Mouse (Mus musculus): ENCODE results near the gene Cdk12.
"Not testable (repeated sequence)": the region's sequence is repeated elsewhere in the genome, so short reads cannot be mapped to it uniquely, and the experiment has no call there.

Gene Cdk12

GRCm38 (mm10) chr11:98202641-98203350, at the start of gene Cdk12:
Gene Cdk12 (plus strand): TSS chr11:98203059.
- peak; percentile 92 to 94 for DNase-seq

GRCm38 (mm10) chr11:98155094-98155493, 47.8 kb upstream of the Cdk12 start:
- DNase-seq = no peak

- DNase-seq = no peak
Measured at GRCm38 (mm10) chr11:98168400-98168799, 34.5 kb upstream of the Cdk12 start.

DNA sequence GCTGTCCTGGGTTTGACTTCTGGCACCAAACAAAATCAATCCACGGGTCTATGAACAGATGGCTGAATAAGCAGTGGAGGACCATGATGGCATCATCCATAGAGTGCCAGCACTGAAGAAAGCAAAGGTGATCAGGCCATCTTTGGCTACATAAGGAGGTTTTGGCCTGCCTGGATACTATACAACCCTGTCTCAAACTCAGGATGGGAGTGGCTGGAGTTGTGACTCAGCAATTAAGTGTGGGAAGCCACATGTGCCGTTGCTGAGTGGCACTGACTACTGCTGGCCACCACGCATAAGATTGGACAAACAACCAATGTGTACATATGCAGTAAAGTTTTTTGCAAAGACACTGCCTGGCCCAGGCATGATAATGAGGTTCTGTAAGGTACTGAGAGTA, 20.7 kb upstream of the Cdk12 start:
- DNase-seq = not testable (repeated sequence)

DNA sequence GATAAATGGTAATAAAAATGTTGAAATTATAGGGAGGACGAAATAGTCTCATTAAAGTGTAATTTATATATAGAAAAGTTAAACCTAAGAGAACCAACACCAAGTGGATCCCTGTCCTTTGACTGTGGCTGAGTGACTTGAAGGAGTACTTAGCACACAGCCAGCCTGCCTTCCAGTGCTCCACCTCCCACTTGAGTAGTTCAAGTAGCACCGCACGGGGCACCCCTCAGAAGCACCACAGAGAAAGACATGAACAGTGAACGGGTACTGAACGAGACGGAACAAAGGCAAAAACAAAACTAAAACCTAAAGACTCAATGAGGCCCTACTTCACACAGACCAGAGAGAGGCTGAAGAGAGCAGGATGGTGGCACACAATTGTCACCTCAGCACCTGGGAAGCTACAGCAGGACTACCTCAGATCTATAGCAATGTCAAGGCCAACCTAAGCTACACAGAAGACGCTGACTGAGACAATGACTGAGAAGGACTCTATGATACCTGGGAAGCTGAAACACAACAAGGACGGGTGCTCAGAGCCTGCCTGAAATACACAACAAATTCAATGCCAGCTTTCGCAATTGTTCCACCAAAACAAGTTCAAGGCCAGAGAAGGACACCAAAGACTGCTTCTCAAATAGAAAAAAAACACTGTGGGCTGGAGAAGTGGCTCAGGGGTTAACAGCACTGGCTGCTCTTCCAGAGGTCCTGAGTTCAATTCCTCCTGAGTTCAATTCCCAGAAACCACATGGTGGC, 15.0 kb upstream of the Cdk12 start:
- no peak for DNase-seq

DNA sequence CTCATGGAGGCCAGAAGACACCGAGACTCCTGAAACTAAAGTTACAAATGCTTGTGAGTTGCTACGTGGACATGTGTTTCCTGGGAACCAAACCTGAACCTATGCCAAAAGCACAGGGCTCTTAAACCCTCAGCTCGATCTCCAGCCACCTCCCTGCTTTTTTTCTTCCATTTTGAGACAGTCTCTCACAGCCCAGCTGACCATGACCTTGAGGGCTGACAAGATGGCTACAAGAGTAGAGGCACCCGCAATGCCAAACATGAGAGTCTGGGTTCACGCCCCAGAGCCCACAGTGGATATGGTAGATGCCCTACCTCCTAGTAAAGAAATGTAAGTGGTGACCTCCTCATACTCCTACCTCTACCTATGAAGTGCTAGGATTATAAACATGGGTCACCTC, 12.0 kb upstream of the Cdk12 start:
- DNase-seq = no peak

- peak; percentile 85 to 91 for DNase-seq
Measured at GRCm38 (mm10) chr11:98192901-98193805, 9.7 kb upstream of the Cdk12 start, which contains the start of gene Med1. Gene Med1 (minus strand): TSS chr11:98193293.

GRCm38 (mm10) chr11:98201791-98202640, 843 bp upstream of the Cdk12 start:
- peak in 1 of 2 experiments; percentile 44 for DNase-seq

GRCm38 (mm10) chr11:98203351-98203911, 572 bp downstream of the Cdk12 start:
- DNase-seq = peak in 1 of 2 experiments; percentile 57

GRCm38 (mm10) chr11:98203931-98204421, 1.1 kb downstream of the Cdk12 start:
- DNase-seq = peak in 1 of 2 experiments; percentile 27

DNA sequence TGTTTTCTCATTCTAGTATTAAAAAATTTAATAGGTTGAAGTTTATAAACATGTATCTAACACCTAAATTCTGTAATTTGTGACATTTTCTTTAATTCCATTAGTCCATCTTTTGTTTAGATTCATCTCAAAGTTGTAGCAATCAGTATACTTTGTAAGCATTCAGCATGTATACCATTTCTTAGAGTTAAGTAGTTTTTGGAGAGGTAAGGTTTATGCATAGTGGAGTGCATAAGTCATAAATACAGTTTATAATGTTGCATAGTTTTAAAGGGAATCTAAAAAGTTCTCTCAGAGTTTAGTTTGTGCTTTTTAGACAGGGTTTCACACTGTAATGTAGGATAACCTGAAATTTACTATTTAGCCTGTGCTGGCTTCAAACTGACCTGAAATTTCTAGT, 2.6 kb downstream of the Cdk12 start:
- no peak for DNase-seq

GRCm38 (mm10) chr11:98206281-98206680, 3.4 kb downstream of the Cdk12 start:
- DNase-seq = not testable (repeated sequence)

DNA sequence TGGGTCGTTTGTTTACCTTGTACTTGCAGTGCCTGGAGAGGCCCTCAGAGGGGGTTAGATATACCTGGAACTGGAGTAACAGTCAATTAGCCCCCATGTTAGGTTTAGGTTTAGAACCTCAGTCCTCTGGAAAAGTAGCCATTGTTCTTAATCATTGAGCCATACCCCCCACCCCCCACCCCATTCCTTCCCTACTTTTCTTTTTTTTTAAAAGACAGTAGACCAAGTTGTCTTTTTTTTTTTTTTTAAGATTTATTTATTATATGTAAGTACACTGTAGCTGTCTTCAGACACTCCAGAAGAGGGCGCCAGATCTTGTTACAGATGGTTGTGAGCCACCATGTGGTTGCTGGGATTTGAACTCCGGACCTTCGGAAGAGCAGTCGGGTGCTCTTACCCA, 6.8 kb downstream of the Cdk12 start:
- not testable (repeated sequence) for DNase-seq

- DNase-seq = no peak
Measured at GRCm38 (mm10) chr11:98213311-98213710, 10.5 kb downstream of the Cdk12 start.

GRCm38 (mm10) chr11:98226349-98226748, 23.5 kb downstream of the Cdk12 start:
- DNase-seq = no peak

DNA sequence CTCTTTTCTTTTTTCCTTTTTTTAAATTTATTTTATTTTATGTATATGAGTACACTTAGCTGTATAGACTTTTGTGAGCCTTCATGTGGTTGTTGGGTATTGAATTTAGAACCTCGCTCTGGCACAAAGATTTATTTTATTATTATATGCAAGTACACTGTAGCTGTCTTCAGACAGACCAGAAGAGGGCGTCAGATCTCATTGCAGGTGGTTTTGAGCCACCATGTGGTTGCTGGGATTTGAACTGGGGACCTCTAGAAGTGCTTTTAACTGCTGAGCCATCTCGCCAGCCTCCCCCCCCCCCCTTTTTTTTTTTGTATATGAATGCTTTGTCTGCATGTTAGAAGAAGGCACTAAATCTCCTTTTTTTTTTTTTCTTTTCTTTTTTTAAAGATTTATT, 35.6 kb downstream of the Cdk12 start:
- DNase-seq = no peak

DNA sequence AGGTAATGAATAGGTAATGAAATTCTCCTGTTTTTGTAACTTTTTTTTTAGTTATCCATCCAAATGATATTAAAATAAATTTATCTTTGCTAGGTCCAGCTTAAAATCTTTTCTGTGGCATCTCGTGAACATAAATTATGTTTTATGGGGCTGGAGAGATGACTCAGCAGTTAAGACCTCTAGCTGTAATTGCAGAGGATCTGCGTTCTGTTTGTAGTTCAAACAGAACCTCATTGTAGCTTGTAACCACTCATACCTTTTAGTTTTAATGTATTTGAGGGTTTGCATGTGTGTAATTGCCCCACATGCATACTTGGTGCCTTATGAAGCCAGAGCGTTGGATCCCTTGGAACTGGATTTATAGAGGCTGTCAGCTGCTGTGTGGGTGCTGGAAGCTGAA, 36.1 kb downstream of the Cdk12 start:
- DNase-seq = no peak

- not testable (repeated sequence) for DNase-seq
Measured at GRCm38 (mm10) chr11:98242910-98243309, 40.1 kb downstream of the Cdk12 start.

DNA sequence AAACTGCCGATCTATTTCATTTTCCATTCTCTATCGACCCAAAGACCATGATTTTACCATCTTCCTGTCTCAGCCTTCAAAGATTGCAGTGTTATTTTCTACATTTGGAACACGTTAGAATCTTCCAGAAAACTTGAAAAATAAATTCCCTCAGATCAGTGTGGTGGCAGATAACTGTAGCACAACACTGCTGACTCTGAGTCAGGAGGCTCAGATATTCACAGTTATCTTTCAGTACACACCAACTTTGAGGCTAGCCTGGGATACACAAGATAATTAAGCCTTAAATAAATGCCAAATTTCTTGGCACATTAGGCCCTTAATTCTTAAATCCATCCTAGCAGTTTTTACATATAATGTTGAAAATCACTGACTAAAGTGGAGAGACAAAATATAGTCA, 41.6 kb downstream of the Cdk12 start:
- DNase-seq = no peak

DNA sequence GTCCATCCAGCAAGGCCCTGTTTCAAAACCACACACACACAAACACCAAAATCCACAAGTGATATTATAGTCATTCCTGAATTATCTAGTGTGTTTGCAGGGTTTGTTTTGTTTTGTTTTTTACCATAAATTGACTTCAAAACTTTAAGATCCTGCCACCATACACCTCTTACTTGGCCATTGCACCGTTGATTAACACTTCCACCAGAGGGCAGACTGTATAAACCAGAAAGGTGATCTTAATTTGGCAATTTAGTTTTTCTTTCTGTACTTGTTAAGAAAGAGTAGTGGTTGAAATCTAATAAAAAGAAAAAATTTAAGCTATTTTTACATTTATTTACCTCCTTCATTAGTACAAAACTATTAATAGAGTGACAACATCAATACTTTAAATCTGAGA, 44.5 kb downstream of the Cdk12 start:
- DNase-seq = no peak

DNA sequence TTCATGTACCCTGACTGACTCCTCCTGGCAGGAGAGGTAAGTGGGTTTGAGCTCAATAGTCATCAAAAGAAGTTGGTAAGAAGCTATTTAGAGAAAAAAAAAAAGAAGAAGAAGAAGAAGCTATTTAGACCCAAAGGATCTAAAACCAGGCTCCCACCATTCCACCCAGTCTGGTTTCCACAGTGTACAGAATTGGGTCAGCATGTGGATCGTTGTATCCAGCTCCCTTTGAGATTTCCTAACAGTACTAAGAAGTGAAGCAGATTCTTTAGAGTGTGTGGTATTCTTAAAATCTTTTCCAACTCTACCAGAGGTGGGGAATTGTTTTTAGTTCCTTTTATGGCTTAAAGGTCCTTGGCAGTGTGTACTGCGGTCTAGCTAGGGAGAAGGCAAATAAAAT, 50.9 kb downstream of the Cdk12 start:
- DNase-seq = no peak
